Mouse (Mus musculus): ENCODE data around the gene Gpr89. TPM values are rescaled to one million over a fixed set of nuclear protein-coding genes. Genes with fewer than 3 reads are reported as not detected.

Gpr89 gene
- total RNA-seq, 2 experiments from 2014 or later: 18.5 to 36.2 TPM

GRCm38 (mm10) chr3:96871070-96871469 is 34.1 kb downstream of the Gpr89 start:
- no peak for ATAC-seq (replicated peaks; ENCODE audit: poor library complexity, severe bottlenecking)

- ATAC-seq (replicated peaks; ENCODE audit: poor library complexity, severe bottlenecking): no peak
These were observed 34.9 kb downstream of the Gpr89 start for GRCm38 (mm10) chr3:96870270-96870669.

GRCm38 (mm10) chr3:96869091-96869490 is 36.1 kb downstream of the Gpr89 start:
- ATAC-seq (replicated peaks; ENCODE audit: poor library complexity, severe bottlenecking): no peak

- no peak for ATAC-seq (replicated peaks; ENCODE audit: poor library complexity, severe bottlenecking)
These were observed 36.6 kb downstream of the Gpr89 start for GRCm38 (mm10) chr3:96868566-96868965.

- no peak for ATAC-seq (replicated peaks; ENCODE audit: poor library complexity, severe bottlenecking)
These were observed 37.3 kb downstream of the Gpr89 start for GRCm38 (mm10) chr3:96867863-96868262.

- ATAC-seq (replicated peaks; ENCODE audit: poor library complexity, severe bottlenecking): no peak
These were observed 44.6 kb downstream of the Gpr89 start for GRCm38 (mm10) chr3:96860498-96860897.

GRCm38 (mm10) chr3:96855833-96856232 is 49.3 kb downstream of the Gpr89 start:
- no peak for ATAC-seq (replicated peaks; ENCODE audit: poor library complexity, severe bottlenecking)

- no peak for ATAC-seq (replicated peaks; ENCODE audit: poor library complexity, severe bottlenecking)
These were observed 50.8 kb downstream of the Gpr89 start for GRCm38 (mm10) chr3:96854376-96854775.

GRCm38 (mm10) chr3:96852561-96852960 is 52.6 kb downstream of the Gpr89 start:
- ATAC-seq (replicated peaks; ENCODE audit: poor library complexity, severe bottlenecking): no peak

- ATAC-seq (replicated peaks; ENCODE audit: poor library complexity, severe bottlenecking): no peak
These were observed 55.9 kb downstream of the Gpr89 start for GRCm38 (mm10) chr3:96849168-96849727.

GRCm38 (mm10) chr3:96848470-96848869 is 56.7 kb downstream of the Gpr89 start:
- peak; percentile 33; the same call in 1 of the 2 replicates for ATAC-seq (replicated peaks; ENCODE audit: poor library complexity, severe bottlenecking)

- ATAC-seq (replicated peaks; ENCODE audit: poor library complexity, severe bottlenecking): peak; percentile 27
These were observed 57.5 kb downstream of the Gpr89 start for GRCm38 (mm10) chr3:96847661-96848060.

- ATAC-seq (replicated peaks; ENCODE audit: poor library complexity, severe bottlenecking): no peak
These were observed 58.2 kb downstream of the Gpr89 start for GRCm38 (mm10) chr3:96846985-96847384.

GRCm38 (mm10) chr3:96845806-96846205 is 59.3 kb downstream of the Gpr89 start:
- no peak for ATAC-seq (replicated peaks; ENCODE audit: poor library complexity, severe bottlenecking)

GRCm38 (mm10) chr3:96845191-96845590 is 60.0 kb downstream of the Gpr89 start:
- ATAC-seq (replicated peaks; ENCODE audit: poor library complexity, severe bottlenecking): no peak

- no peak for ATAC-seq (replicated peaks; ENCODE audit: poor library complexity, severe bottlenecking)
These were observed 66.0 kb downstream of the Gpr89 start for GRCm38 (mm10) chr3:96838996-96839645.

- ATAC-seq (replicated peaks; ENCODE audit: poor library complexity, severe bottlenecking): no peak
These were observed 68.7 kb downstream of the Gpr89 start for GRCm38 (mm10) chr3:96836414-96836813.

- no peak for ATAC-seq (replicated peaks; ENCODE audit: poor library complexity, severe bottlenecking)
These were observed 70.4 kb downstream of the Gpr89 start for GRCm38 (mm10) chr3:96834587-96835348.

GRCm38 (mm10) chr3:96832930-96833329 is 72.2 kb downstream of the Gpr89 start:
- no peak for ATAC-seq (replicated peaks; ENCODE audit: poor library complexity, severe bottlenecking)

GRCm38 (mm10) chr3:96829856-96830255 is 75.3 kb downstream of the Gpr89 start:
- no peak for ATAC-seq (replicated peaks; ENCODE audit: poor library complexity, severe bottlenecking)

- ATAC-seq (replicated peaks; ENCODE audit: poor library complexity, severe bottlenecking): no peak
These were observed 76.2 kb downstream of the Gpr89 start, which contains the start of the genes Pdzk1 and Cd160 for GRCm38 (mm10) chr3:96828984-96829383. Gene Pdzk1, plus strand, starts transcription at chr3:96829284. Gene Cd160, minus strand, starts transcription at chr3:96829351.
